Mouse (Mus musculus): Measurements from ENCODE around the gene Malrd1.

DNA sequence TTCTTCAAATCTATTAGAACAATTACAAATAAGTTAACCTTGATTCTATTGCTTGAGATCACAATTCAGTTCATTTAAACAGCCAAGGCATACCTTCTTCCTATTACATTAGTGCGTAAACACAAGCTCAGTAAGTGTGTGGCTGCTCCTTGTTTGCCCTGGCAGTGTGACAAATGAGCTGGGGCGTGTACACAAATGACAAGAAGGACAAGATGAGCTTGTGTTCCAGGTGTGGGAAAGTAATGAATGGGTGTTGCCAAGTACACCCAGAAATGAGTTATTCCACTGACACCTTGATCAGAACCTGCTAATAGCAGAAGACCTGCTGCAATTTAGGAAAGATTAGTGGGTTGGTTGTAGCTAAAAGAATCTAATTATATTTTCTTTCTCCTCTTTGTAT, 683.7 kb downstream of the Malrd1 start:
- TF ChIP-seq GATA1 (IDR thresholded peaks at IDR 0.05; ENCODE audit: borderline replicate concordance, low read length) = no peak
- no peak for TF ChIP-seq FLI1 (IDR thresholded peaks at IDR 0.05; ENCODE audit: low read length)
